Mouse (Mus musculus): ENCODE measurements around the gene Trpv2.

The Trpv2 gene

DNA sequence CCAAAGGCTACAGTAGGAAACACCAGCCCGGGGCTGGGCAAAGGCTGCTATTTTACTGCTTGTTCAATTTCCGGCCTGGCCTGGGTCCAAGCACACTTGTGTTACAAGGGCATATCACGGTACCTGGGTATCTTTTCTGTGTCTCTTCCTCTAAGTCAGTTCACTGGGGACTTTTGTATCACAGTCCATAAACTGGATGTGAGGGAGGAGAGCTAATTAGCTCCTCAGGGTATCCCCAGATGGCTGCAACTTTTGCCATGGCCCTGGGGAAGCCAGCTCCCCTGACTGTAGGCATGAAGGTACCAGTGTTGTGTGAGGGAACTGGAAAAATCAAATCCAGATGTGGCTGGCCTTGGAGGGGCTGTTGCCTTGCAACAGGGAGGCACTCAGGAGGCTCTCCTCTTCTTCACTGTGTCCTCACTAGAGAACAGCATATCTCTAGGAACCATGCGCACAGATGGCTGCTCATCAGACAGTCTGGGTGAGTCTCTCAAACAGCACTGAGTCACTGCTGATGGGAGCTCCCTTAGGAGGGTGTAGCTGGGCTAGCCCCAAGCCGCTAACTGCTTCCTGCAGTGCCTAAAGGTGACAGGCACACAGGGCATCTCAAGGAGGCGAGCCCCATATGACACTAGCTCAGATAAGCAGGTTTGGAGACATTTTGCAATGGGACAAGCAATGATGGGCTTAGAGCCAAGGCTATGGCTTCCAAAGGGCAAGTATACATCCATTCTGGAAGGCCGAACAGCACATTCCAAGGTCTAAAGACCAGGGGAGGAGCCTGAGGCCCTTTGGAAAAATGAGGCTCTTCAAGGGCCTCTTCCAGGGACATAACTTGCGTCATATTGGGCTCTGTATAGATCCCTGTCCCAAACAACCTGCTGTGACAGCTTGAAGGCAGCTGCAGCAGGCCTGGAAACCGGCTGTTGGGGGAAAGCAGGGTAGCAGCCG, 50.3 kb downstream of the Trpv2 start:
- DNase-seq (ENCODE audit: inconsistent age in 2 of 2, low spot score in 1 of 2), result peak; percentile 79 to 94

DNA sequence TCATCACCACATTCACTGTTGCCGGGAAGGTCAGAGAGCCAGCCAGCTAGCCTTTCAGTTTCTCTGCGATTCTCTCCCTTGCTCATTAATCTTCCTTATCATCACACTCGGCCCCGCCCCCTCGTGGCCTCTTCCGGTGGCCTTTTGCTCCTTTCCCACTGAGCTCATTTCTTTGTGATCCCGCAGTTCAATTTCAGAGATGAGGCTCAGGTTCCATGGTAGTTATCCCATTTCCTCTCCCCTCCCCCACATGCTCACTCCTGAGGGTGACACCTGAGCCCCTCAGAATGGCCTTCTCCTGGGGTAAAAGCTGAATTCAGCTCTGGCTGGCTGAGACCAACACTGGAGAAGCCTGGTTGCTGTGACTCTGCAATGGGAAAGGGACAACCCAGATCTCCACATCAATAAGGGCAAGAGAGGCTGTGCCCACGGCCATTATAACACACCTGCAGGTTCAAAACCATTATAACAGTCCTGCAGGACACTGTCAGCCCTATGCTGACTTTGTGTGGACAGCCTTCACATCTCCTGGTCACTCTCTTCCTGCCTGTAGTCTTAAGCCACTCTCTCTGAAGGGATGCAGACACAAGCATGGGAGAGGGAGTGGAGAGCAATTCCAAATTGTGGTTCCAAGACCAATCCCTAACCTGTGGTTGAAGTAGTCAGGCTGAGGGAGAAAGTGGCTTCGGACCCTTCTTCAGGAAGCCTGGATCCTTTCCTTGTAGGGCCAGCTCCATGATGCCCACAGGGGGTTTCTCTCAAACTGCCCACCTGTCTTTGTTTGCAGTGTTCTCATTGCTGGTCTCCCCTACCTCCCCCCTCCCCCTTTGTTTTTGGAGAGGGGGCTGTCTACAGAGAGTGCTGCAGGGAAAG, 55.3 kb downstream of the Trpv2 start:
- DNase-seq (ENCODE audit: inconsistent age in 2 of 2, low spot score in 1 of 2), result peak; percentile 87 to 93

DNA sequence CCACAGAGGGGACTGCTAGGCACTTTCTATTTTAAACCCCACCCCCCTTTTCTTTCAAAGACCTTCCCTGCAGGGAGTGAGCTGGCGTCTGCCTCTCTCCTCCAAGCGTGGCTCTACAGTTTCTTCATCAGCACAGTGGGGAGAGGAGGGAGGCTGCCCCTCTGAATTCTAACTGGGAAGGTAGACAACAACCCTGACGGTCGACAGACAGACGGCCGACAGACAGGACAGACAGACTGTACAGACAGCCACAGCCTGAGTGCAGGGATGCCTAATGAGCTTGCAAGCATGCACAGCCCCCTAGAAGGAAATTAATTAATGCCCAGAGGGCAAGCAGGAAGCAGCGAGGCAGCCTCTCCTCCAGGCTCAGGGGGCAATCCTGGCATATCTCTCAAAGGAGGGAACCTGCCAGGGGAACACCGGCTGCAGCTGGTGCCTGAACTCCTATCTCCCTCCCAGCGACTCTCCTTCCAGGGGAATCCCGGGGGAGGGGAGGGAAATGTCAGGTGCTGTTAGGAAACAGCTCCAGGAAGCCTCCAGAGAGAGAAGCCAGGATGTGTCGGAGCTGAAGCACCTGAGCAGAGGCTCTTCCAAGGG, 56.0 kb downstream of the Trpv2 start:
- DNase-seq (ENCODE audit: inconsistent age in 2 of 2, low spot score in 1 of 2), result peak in 1 of 2 experiments; percentile 67

DNA sequence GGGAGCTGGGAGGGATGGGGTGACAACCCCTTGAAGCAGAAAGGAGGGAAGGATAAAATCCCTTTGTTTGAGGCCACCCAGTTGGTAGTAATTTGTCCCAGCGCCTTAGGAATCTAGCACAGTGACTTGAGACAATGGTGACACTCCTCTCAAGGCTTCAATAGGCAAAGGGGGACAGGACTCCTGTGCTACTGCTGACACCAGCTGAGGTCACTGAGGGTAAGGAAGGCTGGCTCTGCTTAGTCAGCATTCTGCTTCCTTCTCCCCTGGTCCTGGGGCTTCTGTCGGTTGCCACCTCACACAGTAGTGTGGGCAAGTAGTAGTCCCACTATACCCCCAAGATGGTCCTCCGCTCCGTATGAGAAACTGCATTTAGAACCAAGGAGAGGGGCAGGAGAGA, 56.9 kb downstream of the Trpv2 start:
- DNase-seq (ENCODE audit: inconsistent age in 2 of 2, low spot score in 1 of 2), result no peak

DNA sequence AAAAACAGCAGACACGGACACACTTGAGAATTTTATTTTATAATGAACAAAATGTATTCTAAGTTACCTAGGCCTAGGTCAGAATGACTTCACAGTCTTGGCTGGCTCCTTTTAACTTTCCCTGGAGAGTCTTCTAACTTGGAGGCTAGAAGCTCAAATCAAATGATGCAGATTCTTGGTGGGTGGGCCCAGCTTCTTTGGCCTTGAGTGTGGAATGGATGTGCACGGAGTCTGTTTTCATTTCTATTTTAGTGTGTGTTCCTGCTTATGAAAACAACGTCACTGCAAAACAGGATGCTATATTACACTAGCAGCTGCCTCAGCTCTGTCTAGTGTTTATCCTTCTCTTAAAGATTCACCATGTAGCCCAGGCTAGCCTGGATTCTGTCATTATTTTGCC, 61.1 kb downstream of the Trpv2 start:
- peak in 1 of 2 experiments; percentile 67 for DNase-seq (ENCODE audit: inconsistent age in 2 of 2, low spot score in 1 of 2)

DNA sequence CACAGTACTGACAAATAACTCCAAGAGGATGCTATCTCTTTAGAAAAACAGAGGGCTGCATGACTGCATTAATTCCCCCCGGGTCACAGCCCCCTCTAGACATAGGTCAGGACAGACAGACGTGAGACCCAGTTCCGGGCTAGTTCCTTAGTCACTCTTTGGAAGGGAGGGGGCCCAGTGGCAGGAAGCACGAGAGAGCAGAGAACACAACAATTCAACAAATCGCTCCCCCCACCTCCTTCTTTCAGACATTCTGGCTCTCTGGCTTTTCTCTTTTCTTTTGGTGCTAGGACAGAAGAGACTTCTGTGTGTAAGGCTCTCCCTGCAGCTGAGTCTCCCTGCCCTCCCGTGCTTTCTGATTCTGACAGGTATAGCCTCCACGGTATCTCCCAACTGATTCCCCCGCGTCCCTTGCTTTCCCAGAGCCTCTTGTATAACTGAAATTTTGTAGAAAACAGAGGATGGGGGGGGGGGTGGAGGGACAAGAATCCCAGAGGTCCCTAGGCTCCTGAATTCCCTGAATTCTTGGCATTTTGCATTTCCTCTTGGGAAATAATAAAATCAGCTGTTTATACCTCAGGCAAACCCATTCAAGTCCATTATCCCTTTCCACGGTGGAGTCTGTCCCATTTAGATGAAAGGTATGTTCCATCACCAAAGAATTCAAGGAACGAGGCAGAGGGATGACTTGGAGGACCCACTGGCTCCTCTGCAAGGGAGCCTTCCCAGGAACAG, 62.0 kb downstream of the Trpv2 start:
- DNase-seq (ENCODE audit: inconsistent age in 2 of 2, low spot score in 1 of 2), result peak in 1 of 2 experiments; percentile 71

DNA sequence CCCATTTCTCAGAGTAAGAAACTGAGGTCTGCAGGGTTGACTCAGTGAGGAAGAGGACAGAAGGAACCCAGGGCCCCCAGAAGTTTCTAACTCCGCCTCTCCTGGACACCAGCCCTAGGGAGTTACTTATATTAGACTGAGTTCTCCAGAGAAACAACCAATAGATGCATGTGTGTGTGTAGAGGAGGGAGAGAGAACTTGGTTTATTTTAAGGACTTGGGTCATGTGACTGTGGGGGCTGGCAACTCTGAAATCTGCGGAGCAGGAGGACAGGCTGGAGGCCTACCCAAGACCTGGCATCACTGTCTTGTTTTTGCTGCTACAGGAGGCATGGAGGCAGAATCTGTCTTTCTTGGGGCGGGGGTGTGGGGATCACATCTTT, 62.5 kb downstream of the Trpv2 start:
- DNase-seq (ENCODE audit: inconsistent age in 2 of 2, low spot score in 1 of 2), result peak in 1 of 2 experiments; percentile 67

DNA sequence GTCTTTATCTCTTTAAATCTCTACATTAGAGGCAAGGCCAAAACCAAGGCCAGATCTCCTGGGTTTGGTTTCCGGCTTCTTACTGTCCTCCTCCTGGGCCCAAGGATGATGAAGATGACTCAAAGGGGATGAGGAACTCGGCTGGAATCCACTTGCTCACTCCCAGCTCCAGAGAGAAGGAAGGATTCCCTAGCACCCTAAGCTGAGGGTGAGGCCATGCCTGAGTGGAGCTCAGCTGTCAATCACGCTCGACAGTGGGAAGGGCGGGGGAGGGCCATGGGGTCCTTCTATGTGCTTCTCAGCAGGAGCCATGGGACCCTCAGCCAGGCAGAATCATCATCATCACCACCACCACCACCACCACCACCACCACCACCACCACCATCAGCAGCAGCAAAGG, 63.1 kb downstream of the Trpv2 start:
- peak; percentile 83 to 91 for DNase-seq (ENCODE audit: inconsistent age in 2 of 2, low spot score in 1 of 2)

DNA sequence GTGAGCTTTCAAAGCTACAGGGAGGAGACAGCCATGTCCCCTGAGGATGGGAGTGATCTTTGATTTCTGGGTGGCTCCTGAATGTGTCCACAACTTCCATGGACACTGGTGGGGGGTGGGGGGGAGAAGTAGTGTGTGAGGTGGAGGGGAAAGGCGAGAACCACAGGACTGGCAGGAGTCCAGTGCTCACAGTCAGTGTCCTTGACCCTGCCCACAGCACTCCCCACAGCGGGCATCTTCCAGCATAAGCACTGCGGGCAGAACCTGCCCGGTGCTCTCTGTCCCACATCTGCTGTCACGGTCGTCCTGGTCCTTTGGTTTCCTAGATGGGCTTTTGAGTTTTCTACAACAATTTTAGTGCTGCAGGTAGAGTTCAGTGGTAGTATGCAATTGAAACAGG, 63.5 kb downstream of the Trpv2 start:
- DNase-seq (ENCODE audit: inconsistent age in 2 of 2, low spot score in 1 of 2), result peak; percentile 77 to 83

DNA sequence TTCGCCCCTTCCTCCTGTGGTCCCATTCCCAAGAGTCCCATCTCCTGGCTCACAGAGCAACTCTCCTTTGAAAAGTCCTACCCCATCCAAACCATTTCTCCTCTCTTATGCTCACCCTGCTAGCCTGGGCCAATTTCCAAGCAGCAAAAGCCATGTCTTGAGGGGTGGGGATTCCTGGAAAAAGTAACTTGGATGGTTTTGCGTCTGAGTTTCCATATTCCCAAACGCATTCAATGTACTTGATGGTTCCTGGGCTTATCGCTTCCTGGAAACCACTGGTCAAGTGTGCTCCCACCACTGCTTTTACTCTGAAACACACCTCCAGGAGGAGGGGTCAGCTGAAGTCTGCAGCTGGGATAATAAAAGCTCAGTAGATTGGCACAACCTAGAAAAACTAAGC, 64.1 kb downstream of the Trpv2 start:
- peak in 1 of 2 experiments; percentile 53 for DNase-seq (ENCODE audit: inconsistent age in 2 of 2, low spot score in 1 of 2)

DNA sequence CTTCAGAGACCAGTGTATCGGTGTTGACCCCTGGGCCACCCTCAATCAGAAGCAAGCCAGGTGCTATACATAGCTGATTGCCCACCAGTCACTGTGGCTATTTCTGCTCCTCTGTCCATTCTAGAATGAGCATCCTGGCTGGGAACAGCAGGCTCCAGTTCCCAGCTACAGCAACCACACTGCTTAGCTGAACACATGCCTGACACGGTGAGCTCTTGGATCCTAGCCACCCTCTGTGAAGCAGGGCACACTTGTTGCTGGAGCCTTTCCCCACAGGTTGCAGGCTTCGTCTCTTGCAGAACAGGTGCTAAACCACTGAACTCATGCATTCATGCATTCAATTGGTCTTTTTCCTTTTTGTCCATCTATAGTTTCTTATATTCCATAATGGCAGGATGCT, 66.1 kb downstream of the Trpv2 start:
- DNase-seq (ENCODE audit: inconsistent age in 2 of 2, low spot score in 1 of 2), result no peak

DNA sequence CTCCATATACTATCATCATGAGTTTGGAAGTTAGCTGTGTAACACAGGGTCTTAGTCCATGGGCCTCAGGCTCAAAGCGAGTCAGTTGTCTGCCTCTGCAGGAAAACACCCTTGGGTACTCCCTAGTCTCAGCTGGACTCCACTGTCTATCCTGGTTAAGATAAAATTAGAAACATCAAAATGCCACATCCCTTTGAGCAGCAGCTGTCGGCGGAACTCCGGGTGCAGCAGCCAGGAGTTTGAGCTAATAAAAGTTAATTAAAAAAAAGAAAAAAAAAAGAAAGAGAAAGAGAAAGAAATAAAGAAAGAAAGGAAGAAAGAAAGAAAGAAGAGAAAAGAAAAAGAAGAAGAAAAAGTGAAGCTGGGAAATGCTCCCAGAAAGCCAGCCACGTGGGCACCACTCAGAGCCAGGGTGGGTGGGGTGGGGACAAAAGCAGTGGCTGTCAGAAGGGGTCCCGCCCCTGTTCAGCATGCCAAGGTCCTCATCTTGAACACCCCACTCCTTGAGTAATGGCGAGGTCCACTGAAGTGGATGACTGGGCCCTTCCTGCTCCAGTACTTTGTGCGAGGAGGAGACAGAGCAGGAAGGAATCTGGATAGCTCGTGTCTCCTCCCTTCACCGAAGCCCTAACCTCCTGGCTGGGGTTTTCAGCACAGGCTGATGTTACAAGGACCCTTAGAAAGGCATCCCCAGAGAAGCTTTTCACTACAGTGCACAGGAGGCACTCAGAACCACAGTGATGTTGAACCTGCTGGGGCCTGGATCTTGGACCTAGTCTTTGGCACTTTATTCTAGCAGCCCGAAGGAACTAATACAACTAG, 67.9 kb downstream of the Trpv2 start:
- peak in 1 of 2 experiments; percentile 65 for DNase-seq (ENCODE audit: inconsistent age in 2 of 2, low spot score in 1 of 2)

DNA sequence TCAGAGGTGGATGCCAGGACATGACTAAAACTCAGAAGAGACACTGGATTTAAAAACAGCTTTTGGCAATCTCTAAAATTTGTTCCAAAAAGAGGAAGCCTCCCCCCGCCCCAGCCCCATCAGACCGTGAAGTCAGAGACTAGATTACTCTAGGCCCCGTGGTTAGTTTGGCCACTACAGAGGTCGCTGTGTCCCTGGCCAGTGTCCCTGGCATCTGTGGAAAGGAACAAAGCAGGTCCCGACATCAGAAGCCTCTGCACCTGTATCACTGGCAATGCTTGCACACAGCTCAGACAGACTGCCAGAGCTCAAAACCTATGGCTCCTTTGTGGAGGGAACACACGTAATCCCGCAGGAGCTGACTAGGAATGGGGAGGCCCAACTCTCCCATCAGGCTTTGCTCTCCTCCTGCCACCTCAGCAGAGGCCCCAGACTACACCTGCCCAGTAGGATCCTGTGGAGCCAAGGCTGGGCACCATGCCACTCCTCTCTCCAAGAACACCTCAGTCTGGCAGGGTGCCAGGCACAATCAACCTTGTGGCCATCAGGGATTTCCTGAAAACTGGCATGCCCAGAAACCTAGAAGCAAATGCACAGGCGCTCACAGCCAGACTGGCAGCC, 68.8 kb downstream of the Trpv2 start:
- DNase-seq (ENCODE audit: inconsistent age in 2 of 2, low spot score in 1 of 2), result peak; percentile 65 to 84

DNA sequence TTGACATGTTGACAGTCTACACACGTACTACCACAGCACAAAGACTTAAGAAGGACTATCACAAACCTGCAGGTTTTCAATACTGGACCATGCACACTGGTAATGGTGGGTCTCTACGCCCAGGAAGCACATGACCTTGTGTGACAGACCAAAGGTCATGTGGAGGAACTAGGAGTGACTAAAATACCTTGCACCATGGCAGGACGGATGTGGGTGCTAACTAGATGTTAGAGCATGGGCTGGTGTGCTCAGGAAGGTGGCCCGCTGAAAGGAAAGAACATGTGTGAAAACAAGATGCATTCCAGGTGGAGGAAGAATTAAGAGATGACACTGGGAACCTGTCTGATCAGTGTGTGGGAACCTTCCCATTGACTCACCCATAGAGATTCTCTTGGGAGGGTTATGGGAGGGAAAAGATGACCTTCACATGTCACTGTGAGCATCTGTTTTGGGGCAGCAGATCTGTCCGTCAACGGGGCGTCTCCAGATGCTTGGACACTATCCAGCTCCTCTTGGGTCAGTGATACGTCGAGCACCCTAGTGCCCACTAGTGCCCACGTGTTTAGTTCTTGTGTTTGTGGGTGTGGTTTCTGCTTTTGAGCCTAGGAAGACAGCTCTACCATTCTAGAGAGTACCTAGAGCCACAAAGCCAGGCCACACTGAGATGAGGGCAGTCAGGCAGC, 69.5 kb downstream of the Trpv2 start:
- DNase-seq (ENCODE audit: inconsistent age in 2 of 2, low spot score in 1 of 2), result peak; percentile 51 to 78

DNA sequence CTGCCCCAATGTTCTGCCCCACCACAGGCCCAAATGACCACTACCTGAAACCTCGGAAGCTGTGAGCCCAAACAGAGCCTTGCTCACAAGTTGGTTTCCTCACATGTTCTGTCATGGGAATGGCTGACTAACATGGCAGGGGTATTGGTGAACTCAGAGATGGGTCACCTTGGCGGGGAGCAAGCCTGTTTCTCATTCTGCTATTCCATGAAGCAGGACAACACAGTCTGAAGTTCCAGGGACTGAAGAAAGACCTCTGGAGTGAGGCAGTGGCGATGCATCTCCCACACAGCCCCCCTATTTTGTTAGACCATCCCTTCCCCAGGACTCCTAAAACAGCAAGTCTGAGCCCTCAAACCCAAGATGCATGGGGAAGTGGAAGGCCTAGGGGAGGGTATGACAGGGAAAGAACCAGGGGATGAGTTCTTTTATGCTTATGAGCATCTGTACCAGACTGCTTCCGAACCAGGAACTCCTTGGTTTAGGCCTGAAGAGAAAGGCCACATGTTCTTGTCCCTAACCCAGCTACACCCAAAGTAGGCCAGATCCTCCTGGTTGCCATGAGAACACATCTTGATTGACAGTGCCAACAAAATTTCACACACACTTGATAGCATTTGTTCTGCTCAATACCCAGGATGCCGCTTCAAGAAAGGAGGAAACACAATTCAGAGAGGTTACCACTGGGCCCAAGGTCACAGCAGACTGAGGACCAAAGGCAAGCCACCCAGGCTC, 70.5 kb downstream of the Trpv2 start:
- DNase-seq (ENCODE audit: inconsistent age in 2 of 2, low spot score in 1 of 2), result peak in 1 of 2 experiments; percentile 22

DNA sequence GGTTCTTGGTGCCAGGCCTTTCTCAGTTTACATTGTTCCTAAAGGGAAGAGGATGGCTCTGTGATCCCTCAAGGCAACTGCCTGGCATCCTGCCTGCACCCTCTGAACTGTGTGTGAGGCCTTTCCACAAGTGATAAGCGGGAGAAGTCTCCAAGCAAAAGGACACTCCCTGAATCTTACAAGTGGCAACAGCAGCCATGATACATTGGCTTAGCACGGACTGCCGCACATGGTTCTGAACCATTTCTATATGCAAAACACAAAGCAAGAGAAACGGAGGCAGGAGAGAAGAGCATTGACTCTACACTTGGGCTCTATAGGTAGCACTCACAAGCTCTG, 71.0 kb downstream of the Trpv2 start:
- DNase-seq (ENCODE audit: inconsistent age in 2 of 2, low spot score in 1 of 2), result peak; percentile 72 to 82

DNA sequence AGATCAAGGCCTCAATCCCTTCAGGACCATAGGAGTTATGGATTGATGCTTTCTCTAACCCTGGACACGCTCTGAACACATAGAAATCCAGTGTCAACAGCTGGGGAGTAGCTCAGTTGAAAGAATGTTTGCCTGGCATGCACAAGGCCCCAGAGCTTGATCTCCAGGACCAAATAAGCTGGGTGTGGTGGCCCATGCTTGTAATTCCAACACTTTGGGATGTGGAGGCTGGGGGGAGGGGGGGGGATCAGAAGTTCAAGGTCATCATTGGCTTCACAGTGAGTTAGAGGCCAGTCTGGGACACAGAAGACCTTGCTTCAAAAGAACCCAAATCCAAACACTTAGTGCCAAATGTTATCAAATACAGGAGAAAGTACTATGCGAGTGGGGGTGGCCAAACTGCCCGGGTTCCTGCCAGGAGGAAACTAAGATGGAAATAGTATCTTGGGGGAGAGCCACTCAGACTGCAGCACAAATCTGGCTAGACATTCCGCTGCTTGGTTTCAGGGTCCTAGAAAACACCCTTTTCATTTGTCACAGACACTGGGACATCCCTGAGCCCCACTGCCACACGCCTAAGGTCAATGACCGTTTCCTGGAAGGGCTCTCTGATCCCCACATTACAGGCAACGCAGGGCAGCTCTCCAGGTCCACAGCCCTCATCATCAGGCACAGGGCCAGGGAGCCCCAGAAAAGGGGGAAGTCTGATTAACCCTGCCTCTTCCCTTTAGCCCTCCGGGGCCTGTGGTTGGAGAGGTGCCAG, 71.6 kb downstream of the Trpv2 start:
- peak; percentile 68 to 89 for DNase-seq (ENCODE audit: inconsistent age in 2 of 2, low spot score in 1 of 2)

DNA sequence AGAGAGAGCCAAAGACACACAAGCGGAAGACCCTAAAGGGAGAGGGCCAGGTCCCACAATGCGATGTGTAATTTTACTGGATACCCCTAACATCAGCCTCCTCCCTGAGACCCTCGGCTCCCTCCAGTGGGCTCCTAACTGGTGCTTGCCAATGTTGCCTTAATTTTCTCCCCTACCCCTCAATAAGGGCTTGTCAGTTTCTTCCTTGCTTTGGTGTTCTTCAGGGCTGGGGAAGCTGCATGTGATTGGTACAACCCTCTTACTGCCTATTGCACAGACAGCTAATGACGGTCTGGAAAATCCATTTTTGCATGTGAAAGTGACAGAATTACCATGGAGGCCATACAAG, 72.2 kb downstream of the Trpv2 start:
- no peak for DNase-seq (ENCODE audit: inconsistent age in 2 of 2, low spot score in 1 of 2)

All from adrenal gland, adult (tissue).